Mouse (Mus musculus): ENCODE measurements around the gene Bcl3. TPM values are rescaled to one million over a fixed set of nuclear protein-coding genes. Genes with fewer than 3 reads are reported as not detected.
"Not testable (repeated sequence)": the region's sequence is repeated elsewhere in the genome, so short reads cannot be mapped to it uniquely, and the experiment has no call there.

The Bcl3 gene
- total RNA-seq, 2 experiments from 2014 or later, result 1.2 TPM; not detected in 1

- no peak for DNase-seq (ENCODE audit: low spot score in 2 of 2)
- intact Hi-C loops (cut with DNase I), result no loop called here
Measured at GRCm38 (mm10) chr7:19813579-19814122, 8.9 kb downstream of the Bcl3 start.

DNA sequence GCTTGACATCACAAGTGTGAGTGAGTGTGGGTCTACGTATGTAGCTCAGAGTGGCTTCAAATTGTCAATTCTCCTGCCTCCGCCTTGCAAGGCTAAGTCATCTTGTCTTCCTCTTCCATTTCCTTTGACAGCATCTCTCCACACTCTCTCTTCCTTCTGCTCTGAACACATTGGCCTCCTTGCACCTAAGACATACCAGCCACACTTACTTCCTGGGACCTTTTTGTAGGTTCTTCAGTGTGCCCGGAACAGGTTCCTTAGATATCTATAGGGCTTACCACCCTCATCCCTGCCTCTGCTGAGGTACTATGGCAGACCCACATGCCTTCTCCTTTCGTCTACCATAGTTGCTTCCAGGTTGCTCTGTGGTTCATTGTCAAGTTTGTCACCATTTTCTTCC is 9.4 kb downstream of the Bcl3 start:
- intact Hi-C loops (cut with DNase I), result no loop called here

GRCm38 (mm10) chr7:19811114-19811513 is 11.5 kb downstream of the Bcl3 start:
- intact Hi-C loops (cut with DNase I), result no loop called here
- no peak for DNase-seq (ENCODE audit: low spot score in 2 of 2)

More for the DNA sequence above, 9.4 kb downstream of the Bcl3 start:
- DNase-seq (ENCODE audit: low spot score in 2 of 2), result no peak

GRCm38 (mm10) chr7:19809369-19809768 is 13.2 kb downstream of the Bcl3 start:
- intact Hi-C loops (cut with DNase I), result no loop called here

DNA sequence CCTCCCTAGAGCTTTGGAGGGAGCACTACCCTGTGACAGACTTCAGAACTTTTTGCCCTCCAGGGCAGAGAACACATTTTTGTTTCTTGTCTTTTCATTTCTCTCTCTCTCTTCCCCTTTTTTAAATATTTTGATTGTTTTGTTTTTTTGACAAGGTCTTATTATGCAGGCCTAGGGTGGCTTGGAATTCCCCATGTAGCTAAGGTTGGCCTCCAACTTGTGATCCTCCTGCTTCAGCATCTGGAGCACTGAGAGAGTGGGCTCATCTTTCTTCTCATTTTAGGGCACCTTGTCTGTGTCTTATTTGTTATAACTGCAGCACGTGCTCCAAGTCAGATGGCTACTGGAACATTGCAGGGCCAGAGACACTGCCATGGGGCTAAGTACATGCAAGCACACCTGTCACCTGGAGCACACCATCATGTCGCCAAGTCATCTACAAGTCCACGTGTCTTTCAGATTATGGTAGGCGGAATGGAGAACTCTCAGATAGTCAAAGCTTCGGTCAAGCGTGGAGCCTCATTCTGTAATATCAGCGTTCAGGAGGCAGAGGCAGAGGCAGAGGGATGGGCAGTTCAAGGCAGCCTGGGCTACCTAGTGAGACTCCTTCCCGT is 16.1 kb downstream of the Bcl3 start:
- no peak for DNase-seq (ENCODE audit: low spot score in 2 of 2)
- intact Hi-C loops (cut with DNase I), result no loop called here

More at GRCm38 (mm10) chr7:19809369-19809768, 13.2 kb downstream of the Bcl3 start:
- peak in 1 of 2 experiments; percentile 21 for DNase-seq (ENCODE audit: low spot score in 2 of 2)

GRCm38 (mm10) chr7:19802995-19803394 is 19.6 kb downstream of the Bcl3 start:
- DNase-seq (ENCODE audit: low spot score in 2 of 2), result peak; percentile 54 to 79
- intact Hi-C loops (cut with DNase I), result loop anchor here (1.0 to 5.0 kb wide), 2 partner anchors 40 to 69 kb away; no protein-coding TSS in a partner anchor

DNA sequence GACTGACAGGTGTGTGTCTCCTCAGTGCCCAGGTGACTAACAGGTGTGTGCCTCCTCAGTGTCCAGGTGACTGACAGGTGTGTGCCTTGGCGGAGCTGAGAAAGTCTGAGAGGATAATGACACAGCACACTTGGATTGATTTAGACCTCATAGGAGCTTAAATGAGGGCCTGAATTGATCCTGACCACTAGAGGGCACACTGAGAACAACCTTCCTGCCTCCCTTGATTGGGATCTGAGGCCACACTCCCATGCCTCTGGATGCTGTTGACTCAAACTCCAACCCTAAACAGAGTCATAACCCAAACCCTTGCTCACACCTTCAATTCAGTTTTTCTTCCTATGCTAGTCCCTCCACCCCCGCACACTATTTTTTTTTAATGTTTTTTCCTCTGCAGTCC is 21.8 kb downstream of the Bcl3 start:
- DNase-seq (ENCODE audit: low spot score in 2 of 2), result peak; percentile 39 to 54

DNA sequence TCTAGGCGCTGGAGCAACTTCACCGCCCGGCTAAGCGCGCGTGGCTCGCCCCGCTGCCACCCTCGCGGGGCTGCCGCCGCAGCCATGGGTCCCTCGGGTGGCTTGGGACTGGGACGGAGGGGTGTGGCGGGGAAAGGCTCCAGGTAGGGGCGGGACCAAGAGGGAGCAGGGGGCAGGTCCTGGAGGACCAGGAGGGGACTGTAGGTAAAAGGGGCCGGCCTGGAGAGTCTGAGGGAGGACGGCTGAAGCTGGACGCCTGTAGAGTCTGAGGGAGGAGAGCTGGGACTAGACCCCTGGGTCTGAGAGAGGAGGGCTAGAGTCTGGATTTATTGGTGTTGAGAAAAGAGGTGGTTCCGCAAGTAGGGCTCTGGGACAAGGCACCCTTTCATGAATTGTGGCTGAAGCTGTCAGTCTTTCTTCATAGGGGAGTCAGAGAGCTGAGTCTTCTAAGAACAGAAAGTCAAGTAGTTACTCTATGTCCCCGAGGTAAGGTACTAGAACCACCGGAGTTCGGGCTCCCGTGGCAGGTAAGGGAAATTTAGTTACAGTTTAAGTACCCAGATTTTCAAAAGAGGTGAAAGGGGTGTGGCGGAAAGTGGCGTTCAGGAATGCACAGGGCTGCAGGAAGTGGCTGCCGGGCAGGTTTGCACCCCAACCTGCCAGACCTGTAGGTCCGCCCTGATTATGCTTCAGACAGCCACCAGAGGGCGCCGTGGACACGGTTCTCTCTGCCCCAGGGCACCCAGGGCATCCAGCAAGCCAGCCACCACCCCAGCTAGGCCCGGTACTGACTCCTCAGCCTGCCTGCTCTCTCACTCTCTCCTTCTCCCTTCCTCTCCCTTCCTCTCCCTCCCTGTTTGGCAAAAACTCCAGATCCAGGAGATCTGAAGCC is 25.6 kb downstream of the Bcl3 start, which contains the start of gene Cblc:
Gene Cblc, minus strand, starts transcription at position 113 of the 892 bp plus-strand sequence.
- intact Hi-C loops (cut with DNase I), result no loop called here
- DNase-seq (ENCODE audit: low spot score in 2 of 2), result peak; percentile 36 to 52

More for the DNA sequence above, 21.8 kb downstream of the Bcl3 start:
- intact Hi-C loops (cut with DNase I), result loop anchor here (5.0 kb wide), 1 partner anchor 72 kb away; no protein-coding TSS in a partner anchor

- intact Hi-C loops (cut with DNase I), result no loop called here
- DNase-seq (ENCODE audit: low spot score in 2 of 2), result no peak
Measured at GRCm38 (mm10) chr7:19796254-19796653, 26.3 kb downstream of the Bcl3 start.

- no peak for DNase-seq (ENCODE audit: low spot score in 2 of 2)
- intact Hi-C loops (cut with DNase I), result no loop called here
Measured at GRCm38 (mm10) chr7:19795236-19795635, 27.3 kb downstream of the Bcl3 start.

DNA sequence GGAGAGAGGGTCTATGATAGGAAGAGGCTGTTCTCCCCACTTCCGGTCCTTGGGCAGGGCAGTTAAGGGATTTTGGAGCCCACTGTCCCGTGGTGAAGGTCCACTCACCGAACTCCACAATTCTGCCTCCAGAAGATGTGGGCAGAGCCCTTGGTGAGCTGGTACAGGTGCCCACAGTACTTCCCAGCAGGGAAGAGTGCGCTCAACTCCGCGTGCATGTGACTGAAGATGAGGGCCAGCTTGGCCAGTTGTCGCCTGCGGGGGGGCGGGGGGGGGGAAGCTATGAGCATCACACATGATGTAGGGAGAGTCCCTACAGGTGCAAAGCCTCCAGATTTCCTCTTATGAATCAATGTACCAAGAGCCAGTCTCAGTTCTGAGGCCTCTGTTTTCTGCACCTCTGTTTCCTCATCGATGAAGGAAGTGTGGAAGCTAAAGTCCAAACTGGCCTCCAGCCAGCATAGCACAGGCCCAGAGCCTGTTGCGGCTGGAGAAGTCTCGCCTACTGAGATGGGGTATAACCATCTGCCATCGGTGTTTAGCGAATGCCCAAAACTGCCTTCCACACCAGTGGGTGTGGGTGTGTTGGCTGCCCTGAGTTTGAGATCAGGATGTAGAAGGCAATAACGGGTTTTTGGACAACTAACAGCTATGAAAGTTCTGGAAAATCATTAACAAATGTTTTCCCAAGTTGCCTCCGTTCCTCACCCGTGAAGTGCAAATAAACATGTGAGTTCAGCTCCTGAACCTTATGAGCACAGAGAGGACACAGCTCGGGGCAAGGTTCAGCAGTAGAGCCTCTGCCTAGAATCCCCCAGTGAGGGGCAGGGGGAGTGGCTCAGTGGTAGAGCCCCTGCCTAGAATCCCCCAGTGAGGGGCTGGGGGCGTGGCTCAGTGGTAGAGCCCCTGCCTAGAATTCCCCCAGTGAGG is 29.6 kb downstream of the Bcl3 start:
- DNase-seq (ENCODE audit: low spot score in 2 of 2), result no peak
- intact Hi-C loops (cut with DNase I), result no loop called here

GRCm38 (mm10) chr7:19791504-19791903 is 31.1 kb downstream of the Bcl3 start:
- intact Hi-C loops (cut with DNase I), result loop anchor here (2.0 kb wide), 1 partner anchor 41 kb away; the partner anchor contains the start of gene Nectin2
- DNase-seq (ENCODE audit: low spot score in 2 of 2), result not testable (repeated sequence)

DNA sequence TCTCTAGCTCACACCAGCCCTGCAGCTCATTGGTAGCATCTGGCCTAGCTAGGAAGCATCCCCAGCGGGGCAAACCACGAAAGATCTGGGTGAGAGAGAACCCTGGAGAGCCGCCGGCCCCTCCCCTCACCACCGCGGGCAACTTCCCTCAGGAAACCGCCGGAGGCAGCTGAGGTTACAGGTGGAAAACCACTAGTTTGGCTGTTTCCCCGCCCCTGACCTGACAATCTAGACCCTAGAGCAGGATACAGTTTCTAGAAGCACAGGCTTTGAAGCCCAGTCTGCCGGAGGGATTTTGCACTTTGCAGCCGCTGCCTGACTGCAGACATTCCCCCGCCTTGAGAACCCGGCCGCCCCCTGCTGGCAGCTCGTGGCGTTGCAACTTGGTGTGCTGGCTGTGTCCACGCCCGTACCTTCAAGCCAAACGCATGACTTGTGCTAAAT is 32.6 kb downstream of the Bcl3 start:
- intact Hi-C loops (cut with DNase I), result loop anchor here (2.0 kb wide), 1 partner anchor 39 kb away; the partner anchor contains the start of gene Nectin2
- DNase-seq (ENCODE audit: low spot score in 2 of 2), result peak; percentile 75 to 88

DNA sequence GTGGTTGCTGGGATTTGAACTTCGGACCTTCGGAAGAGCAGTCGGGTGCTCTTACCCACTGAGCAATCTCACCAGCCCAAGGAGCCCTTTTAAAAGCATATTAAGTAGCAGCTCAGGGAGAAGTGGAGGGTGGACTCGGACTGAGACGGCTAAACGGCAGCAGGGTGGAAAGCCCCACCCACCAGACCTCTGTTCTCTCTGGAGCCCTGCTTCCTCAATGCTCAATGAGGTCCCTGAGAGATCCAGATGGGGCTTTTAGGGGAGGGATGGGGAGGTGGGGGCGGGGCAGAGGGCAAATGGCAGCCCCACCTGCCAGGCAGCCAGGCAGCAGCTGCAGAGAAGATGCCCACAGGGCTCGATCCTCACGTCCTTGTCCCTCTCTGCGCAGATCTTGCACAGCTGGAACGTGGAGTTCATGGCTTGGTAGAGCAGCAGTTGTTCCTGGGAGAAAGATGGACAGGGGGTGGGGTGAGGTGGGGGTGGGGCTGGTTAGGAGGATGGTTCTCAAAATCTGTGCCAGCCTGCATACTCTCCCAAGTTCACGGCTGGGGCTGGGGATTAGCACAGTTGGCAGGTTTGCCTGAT is 36.6 kb downstream of the Bcl3 start:
- DNase-seq (ENCODE audit: low spot score in 2 of 2), result no peak
- intact Hi-C loops (cut with DNase I), result no loop called here

DNA sequence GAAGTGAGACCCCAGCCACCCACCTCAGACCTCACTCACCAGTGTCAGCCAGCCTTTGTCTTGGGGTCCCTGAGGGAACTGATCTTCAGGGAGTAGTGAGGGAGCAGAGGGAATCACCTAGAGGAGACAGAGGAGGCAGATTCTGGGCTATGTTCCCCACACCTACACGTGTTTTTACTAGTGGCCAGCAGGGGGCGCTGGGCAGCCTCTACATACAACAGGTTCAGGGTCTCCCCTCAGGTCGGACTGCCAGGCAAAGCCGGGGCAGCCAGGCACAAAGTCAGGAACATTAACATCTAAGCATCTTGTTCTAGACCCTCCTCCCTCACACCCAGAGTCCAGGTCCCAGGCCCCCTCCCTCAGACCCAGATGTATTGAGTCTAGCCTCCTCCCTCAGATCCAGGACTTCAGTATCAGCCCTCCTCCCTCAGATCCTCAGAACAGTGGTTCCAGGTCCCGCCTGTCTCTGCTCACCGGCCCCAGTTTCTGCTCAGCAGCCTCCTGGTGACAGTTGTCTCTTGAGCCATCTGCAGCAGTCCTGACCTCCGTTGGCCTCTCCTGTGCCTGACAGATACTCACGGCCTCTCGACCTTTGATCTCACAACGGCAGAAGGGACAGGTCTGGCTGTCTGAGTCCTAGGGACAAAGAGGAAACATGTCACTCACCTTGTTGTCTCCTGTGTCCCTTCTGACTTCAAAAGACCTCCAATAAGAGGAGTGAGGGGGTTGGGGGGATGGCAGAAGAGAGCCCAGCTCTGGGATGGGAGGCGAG is 37.6 kb downstream of the Bcl3 start:
- intact Hi-C loops (cut with DNase I), result no loop called here

GRCm38 (mm10) chr7:19783630-19784029 is 38.9 kb downstream of the Bcl3 start:
- intact Hi-C loops (cut with DNase I), result no loop called here
- DNase-seq (ENCODE audit: low spot score in 2 of 2), result no peak

More for the DNA sequence above, 37.6 kb downstream of the Bcl3 start:
- DNase-seq (ENCODE audit: low spot score in 2 of 2), result no peak

- intact Hi-C loops (cut with DNase I), result no loop called here
- peak; percentile 16 to 44 for DNase-seq (ENCODE audit: low spot score in 2 of 2)
Measured at GRCm38 (mm10) chr7:19782645-19783044, 39.9 kb downstream of the Bcl3 start.

DNA sequence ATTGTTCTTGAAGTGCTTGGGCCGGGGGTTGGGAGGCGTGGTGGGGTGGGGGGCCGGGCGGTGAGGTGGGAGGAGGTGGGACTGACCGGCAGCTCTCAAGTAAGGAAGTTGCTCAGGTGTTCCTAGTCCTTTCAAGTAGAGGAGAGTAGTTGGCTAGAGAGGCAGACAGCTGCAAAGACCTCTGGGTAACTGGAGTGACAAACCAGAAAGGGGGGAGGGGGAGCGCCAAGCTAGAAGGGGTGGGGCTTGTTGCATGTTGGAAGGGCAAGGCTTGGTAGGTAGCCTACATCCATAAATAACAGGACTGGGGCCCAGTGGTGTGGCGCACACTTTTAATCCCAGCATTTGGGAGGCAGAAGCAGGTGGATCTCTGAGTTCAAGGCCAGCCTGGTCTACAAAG is 40.8 kb downstream of the Bcl3 start:
- no peak for DNase-seq (ENCODE audit: low spot score in 2 of 2)
- intact Hi-C loops (cut with DNase I), result no loop called here
